Mouse (Mus musculus) intestine, embryonic 16.5 days (tissue): ENCODE data around the gene Fam216b. TPM values are rescaled to one million over a fixed set of nuclear protein-coding genes. Genes with fewer than 3 reads are reported as not detected.

Experiments
- ATAC-seq: fragments of 200-750 bp; cut with Nextera tagmentation; 2 replicates; pipeline ENCODE4 v1.8.0; 2017; ENCODE audit warnings: moderate TSS enrichment, moderate library complexity
- H3K27ac ChIP-seq: fragments of 300-500 bp; sonication (generic); 2 replicates; pipeline ENCODE4 v1.5.1; 2014; ENCODE audit warnings: mild to moderate bottlenecking, low read length
- H3K27me3 ChIP-seq: fragments of 300-500 bp; sonication (generic); replicated peaks from 2 replicates; pipeline ENCODE4 v1.6.1; 2014; ENCODE audit warnings: low read length, control low read depth, mixed read lengths; ENCODE audit not compliant: control insufficient read depth, insufficient read depth
- H3K36me3 ChIP-seq: fragments of 300-500 bp; sonication (generic); 2 replicates; pipeline ENCODE4 v1.6.1; 2014; ENCODE audit warnings: low read length, control low read depth; ENCODE audit not compliant: control insufficient read depth, insufficient read depth
- H3K4me1 ChIP-seq: fragments of 300-500 bp; sonication (generic); 2 replicates; pipeline ENCODE4 v1.6.1; 2014; ENCODE audit warnings: low read length, control low read depth, mixed read lengths; ENCODE audit not compliant: control insufficient read depth, insufficient read depth
- H3K4me2 ChIP-seq: fragments of 300-500 bp; sonication (generic); 2 replicates; pipeline ENCODE4 v1.6.1; 2014; ENCODE audit warnings: low read depth, low read length, control low read depth
- H3K4me3 ChIP-seq: fragments of 300-500 bp; sonication (generic); 2 replicates; pipeline ENCODE4 v1.5.1; 2014; ENCODE audit warnings: mild to moderate bottlenecking, low read length
- H3K9ac ChIP-seq: fragments of 300-500 bp; sonication (generic); 2 replicates; pipeline ENCODE4 v1.6.1; 2014; ENCODE audit warnings: low read depth, low read length
- H3K9me3 ChIP-seq: fragments of 300-500 bp; sonication (generic); 2 replicates; pipeline ENCODE4 v1.6.1; 2016; ENCODE audit warnings: low read length, control low read depth; ENCODE audit not compliant: control insufficient read depth
- WGBS: fragments of 180-500 bp; shearing (Covaris S2); extraction: QIAGEN DNeasy Blood & Tissue Kit; methylation state at CpG from one replicate; pipeline ENCODE4 v1.1.7; 2014; 5-methylcytosine and 5-hydroxymethylcytosine counted together
- polyA plus RNA-seq: library from polyadenylated mRNA; unstranded; fragments of >200 nt; fragmentation: Nextera tagmentation; extraction: Ambion mirVana; gene quantifications from 2 replicates; pipeline ENCODE4 v1.2.1, GENCODE M21; 2015

Gene Fam216b
- polyA plus RNA-seq, 1 experiment from 2014 or later, result not detected

GRCm38 (mm10) chr14:78057362-78057761, 31.4 kb downstream of the Fam216b start:
- Histone ChIP-seq H3K9me3 (no peaks in the 10 kb centered on the region), H3K4me2 (no peak overlapping the region), H3K4me1 (no peaks in the 10 kb centered on the region), H3K27ac (no peak overlapping the region), H3K36me3 (no peaks in the 10 kb centered on the region), H3K4me3 (no peak overlapping the region), H3K27me3 (no peaks in the 10 kb centered on the region), H3K9ac (no peak overlapping the region)
- WGBS, result 63% methylated on average over 7 of the region's 7 CpGs
- ATAC-seq, result no peak

GRCm38 (mm10) chr14:78056371-78056770, 32.4 kb downstream of the Fam216b start:
- WGBS, result 80% methylated on average over 3 of the region's 3 CpGs
- Histone ChIP-seq H3K4me1 (no peaks in the 10 kb centered on the region), H3K36me3 (no peaks in the 10 kb centered on the region), H3K27ac (no peak overlapping the region), H3K4me2 (no peak overlapping the region), H3K9ac (no peak overlapping the region), H3K27me3 (no peaks in the 10 kb centered on the region), H3K4me3 (no peak overlapping the region), H3K9me3 (no peaks in the 10 kb centered on the region)
- no peak for ATAC-seq

DNA sequence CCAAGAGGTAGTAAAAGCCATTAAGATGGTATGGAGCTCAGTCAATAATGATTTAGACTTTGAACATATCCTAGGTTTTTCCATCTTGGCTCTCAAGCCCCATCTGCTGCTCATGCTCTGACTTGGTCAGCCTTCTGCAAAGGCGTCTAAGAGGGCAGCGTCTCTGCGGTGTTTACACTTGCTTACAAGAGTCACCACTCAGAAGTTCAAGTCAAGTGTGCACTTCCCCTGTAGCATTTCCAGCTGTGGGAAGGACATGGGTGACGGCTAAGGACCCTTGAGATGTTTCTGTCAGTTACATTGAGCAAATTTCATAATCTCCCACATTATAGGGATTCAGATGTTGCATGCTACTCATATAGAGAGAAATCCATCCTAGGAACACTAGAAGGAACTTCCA, 40.1 kb downstream of the Fam216b start:
- Histone ChIP-seq H3K27me3 (no peaks in the 10 kb centered on the region), H3K27ac (no peak overlapping the region), H3K4me1 (no peaks in the 10 kb centered on the region), H3K9me3 (no peaks in the 10 kb centered on the region), H3K4me2 (no peak overlapping the region), H3K4me3 (no peak overlapping the region), H3K9ac (no peak overlapping the region), H3K36me3 (no peaks in the 10 kb centered on the region)
- ATAC-seq, result no peak
- WGBS, result 62% methylated on average over 4 of the region's 4 CpGs

GRCm38 (mm10) chr14:78048258-78048657, 40.5 kb downstream of the Fam216b start:
- Histone ChIP-seq H3K36me3 (no peaks in the 10 kb centered on the region), H3K4me3 (no peak overlapping the region), H3K4me2 (no peak overlapping the region), H3K27me3 (no peaks in the 10 kb centered on the region), H3K4me1 (no peaks in the 10 kb centered on the region), H3K9me3 (no peaks in the 10 kb centered on the region), H3K9ac (no peak overlapping the region), H3K27ac (no peak overlapping the region)
- no peak for ATAC-seq
- 91% methylated on average over 3 of the region's 3 CpGs for WGBS

- no peak overlapping the region for H3K27ac ChIP-seq
- ATAC-seq, result no peak
- H3K4me3 ChIP-seq, result no peak overlapping the region
- no peaks in the 10 kb centered on the region for H3K27me3 ChIP-seq
- no peaks in the 10 kb centered on the region for H3K36me3 ChIP-seq
- WGBS, result 35% methylated on average over 2 of the region's 2 CpGs
- H3K9me3 ChIP-seq, result no peaks in the 10 kb centered on the region
- H3K9ac ChIP-seq, result no peak overlapping the region
- no peaks in the 10 kb centered on the region for H3K4me1 ChIP-seq
- H3K4me2 ChIP-seq, result no peak overlapping the region
These were observed 45.7 kb downstream of the Fam216b start for GRCm38 (mm10) chr14:78043079-78043478.

GRCm38 (mm10) chr14:78041886-78042526, 46.8 kb downstream of the Fam216b start:
- ATAC-seq, result no peak
- Histone ChIP-seq H3K4me3 (no peak overlapping the region), H3K4me1 (no peaks in the 10 kb centered on the region), H3K36me3 (no peaks in the 10 kb centered on the region), H3K27me3 (no peaks in the 10 kb centered on the region), H3K9ac (no peak overlapping the region), H3K4me2 (no peak overlapping the region), H3K9me3 (no peaks in the 10 kb centered on the region), H3K27ac (no peak overlapping the region)
- WGBS, result 72% methylated on average over 11 of the region's 11 CpGs

GRCm38 (mm10) chr14:78040643-78041042, 48.2 kb downstream of the Fam216b start:
- no peak overlapping the region for H3K27ac ChIP-seq
- no peak overlapping the region for H3K9ac ChIP-seq
- no peak overlapping the region for H3K4me3 ChIP-seq
- ATAC-seq, result no peak
- H3K4me1 ChIP-seq, result no peaks in the 10 kb centered on the region
- no peaks in the 10 kb centered on the region for H3K36me3 ChIP-seq
- H3K27me3 ChIP-seq, result no peaks in the 10 kb centered on the region
- H3K9me3 ChIP-seq, result no peaks in the 10 kb centered on the region
- H3K4me2 ChIP-seq, result no peak overlapping the region
- 87% methylated on average over 6 of the region's 6 CpGs for WGBS

DNA sequence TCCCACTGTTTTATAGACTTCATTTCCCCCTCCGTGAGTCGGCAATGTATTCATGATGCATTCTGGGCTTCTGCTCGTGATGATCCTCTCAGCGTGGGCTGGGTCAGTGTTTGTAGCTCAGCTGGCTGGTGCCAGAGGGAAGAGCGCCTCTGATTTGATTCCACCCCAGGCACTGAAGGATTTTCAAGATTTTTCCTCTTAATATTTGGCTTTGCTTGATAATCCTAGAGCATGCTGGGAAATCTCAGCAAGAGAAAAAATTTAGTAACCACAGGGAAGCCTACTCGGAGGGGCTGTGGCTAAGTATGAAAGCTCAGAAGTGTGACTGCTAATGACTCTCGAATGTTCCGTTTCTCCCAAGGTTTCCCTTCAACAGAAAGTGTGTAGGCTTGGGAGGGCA, 49.9 kb downstream of the Fam216b start:
- Histone ChIP-seq H3K9ac (no peak overlapping the region), H3K4me2 (no peak overlapping the region), H3K36me3 (no peaks in the 10 kb centered on the region), H3K27ac (no peak overlapping the region), H3K4me3 (no peak overlapping the region), H3K9me3 (no peaks in the 10 kb centered on the region), H3K4me1 (no peaks in the 10 kb centered on the region), H3K27me3 (no peaks in the 10 kb centered on the region)
- WGBS, result 68% methylated on average over 8 of the region's 8 CpGs
- no peak for ATAC-seq
